8 mouse cellular contexts compared by ENCODE assay signal in genomic region chr12:59012710-59013091, GRCm38 (mm10). TPM values are rescaled to one million over a fixed set of nuclear protein-coding genes. Genes with fewer than 3 reads are reported as not detected.
DNase-seq lines count a peak whose midpoint lies in the region; ATAC-seq lines count a peak whose summit lies in the region.

No protein-coding gene starts in this region.

- peak overlapping the region; percentile 71 for H3K27ac ChIP-seq in intestine, embryonic 16.5 days (ENCODE audit: low read length)
- peak overlapping the region; percentile 60 for H3K27ac ChIP-seq in midbrain, embryonic 16.5 days (ENCODE audit: low read length)

- peak overlapping the region; percentile 88 for H3K4me3 ChIP-seq in erythroblast, embryonic 14.5 days (replicated peaks)
- peak overlapping the region; percentile 72 for H3K4me3 ChIP-seq in intestine, embryonic 16.5 days (ENCODE audit: low read length)
- H3K4me3 ChIP-seq in midbrain, embryonic 16.5 days (ENCODE audit: low read depth, low read length): peak overlapping the region; percentile 86

- peak; percentile 9 for DNase-seq in cerebellum, adult 11-12 months
- no peak for DNase-seq in cerebellum, postnatal 4 days (ENCODE audit: low spot score in 2 of 2)
- DNase-seq in CD4-positive helper T cell, adult 2 months (ENCODE audit: low read depth, low spot score): peak; percentile 52
- no peak for DNase-seq in spleen, adult 18-20 months
- no peak for DNase-seq in urinary bladder, postnatal 4 days (ENCODE audit: low spot score in 2 of 2)

- H3K9me3 ChIP-seq in erythroblast, embryonic 14.5 days (ENCODE audit: control insufficient read depth, low read length): no peaks in the 10 kb centered on the region
- H3K9me3 ChIP-seq in intestine, embryonic 16.5 days (ENCODE audit: control insufficient read depth, low read length): no peaks in the 10 kb centered on the region
- no peaks in the 10 kb centered on the region for H3K9me3 ChIP-seq in midbrain, embryonic 16.5 days (replicated peaks; ENCODE audit: control insufficient read depth, low read length, poor library complexity, severe bottlenecking)

- H3K4me2 ChIP-seq in intestine, embryonic 16.5 days (ENCODE audit: low read depth, low read length): peak overlapping the region; percentile 69
- H3K4me2 ChIP-seq in midbrain, embryonic 16.5 days (ENCODE audit: low read length): peak overlapping the region; percentile 87

- 2% methylated on average over 7 of the region's 7 CpGs for WGBS in intestine, embryonic 16.5 days
- 2% methylated on average over 7 of the region's 7 CpGs for WGBS in midbrain, embryonic 16.5 days

- H3K9ac ChIP-seq in intestine, embryonic 16.5 days (ENCODE audit: low read depth, low read length): peak overlapping the region; percentile 89
- peak overlapping the region; percentile 53; the same call in 1 of the 2 replicates for H3K9ac ChIP-seq in midbrain, embryonic 16.5 days (ENCODE audit: low read depth, low read length)

- no peak for ATAC-seq in intestine, embryonic 16.5 days
- ATAC-seq in midbrain, embryonic 16.5 days: no peak

- no peaks in the 10 kb centered on the region for H3K27me3 ChIP-seq in erythroblast, embryonic 14.5 days (ENCODE audit: control insufficient read depth)
- H3K27me3 ChIP-seq in intestine, embryonic 16.5 days (replicated peaks; ENCODE audit: control insufficient read depth, insufficient read depth, low read length): no peaks in the 10 kb centered on the region
- H3K27me3 ChIP-seq in midbrain, embryonic 16.5 days (ENCODE audit: control insufficient read depth, insufficient read depth, low read depth, low read length): no peaks in the 10 kb centered on the region

- H3K36me3 ChIP-seq in erythroblast, embryonic 14.5 days (ENCODE audit: control insufficient read depth): peaks cover 38% of the 10 kb centered on the region
- H3K36me3 ChIP-seq in intestine, embryonic 16.5 days (ENCODE audit: control insufficient read depth, insufficient read depth, low read length): no peaks in the 10 kb centered on the region
- H3K36me3 ChIP-seq in midbrain, embryonic 16.5 days (ENCODE audit: control insufficient read depth, insufficient read depth, low read length): no peaks in the 10 kb centered on the region

- peaks cover 46% of the 10 kb centered on the region for H3K4me1 ChIP-seq in erythroblast, embryonic 14.5 days (ENCODE audit: control insufficient read depth)
- peaks cover 12% of the 10 kb centered on the region for H3K4me1 ChIP-seq in intestine, embryonic 16.5 days (ENCODE audit: control insufficient read depth, insufficient read depth, low read length)
- H3K4me1 ChIP-seq in midbrain, embryonic 16.5 days (ENCODE audit: control insufficient read depth, insufficient read depth, low read length): peaks cover 23% of the 10 kb centered on the region

RNA-seq across cellular contexts. Expression of gene Gemin2, which starts 0.5 kb away (rescaled TPM):
- 0.40 and 0.54 TPM in 2 replicates for polyA plus RNA-seq in erythroblast, embryonic 14.5 days (2012)
- polyA plus RNA-seq in intestine, embryonic 16.5 days (2015; fragmentation: Nextera tagmentation; extraction: Ambion mirVana): 17.6 and 20.3 TPM in 2 replicates
- 15.0 and 16.6 TPM in 2 replicates for polyA plus RNA-seq in midbrain, embryonic 16.5 days (2015; fragmentation: Nextera tagmentation; extraction: Ambion mirVana)

RNA-seq across cellular contexts. Expression of gene Sec23a, which starts 0.9 kb away (rescaled TPM):
- 0.37 and 0.60 TPM in 2 replicates for polyA plus RNA-seq in erythroblast, embryonic 14.5 days (2012)
- 90.5 and 110 TPM in 2 replicates for polyA plus RNA-seq in intestine, embryonic 16.5 days (2015; fragmentation: Nextera tagmentation; extraction: Ambion mirVana)
- 119 and 120 TPM in 2 replicates for polyA plus RNA-seq in midbrain, embryonic 16.5 days (2015; fragmentation: Nextera tagmentation; extraction: Ambion mirVana)

RNA-seq across cellular contexts. Expression of gene Trappc6b, which starts 48.6 kb away (rescaled TPM):
- polyA plus RNA-seq in erythroblast, embryonic 14.5 days (2012): 9.5 and 10.4 TPM in 2 replicates
- 77.0 and 85.9 TPM in 2 replicates for polyA plus RNA-seq in intestine, embryonic 16.5 days (2015; fragmentation: Nextera tagmentation; extraction: Ambion mirVana)
- polyA plus RNA-seq in midbrain, embryonic 16.5 days (2015; fragmentation: Nextera tagmentation; extraction: Ambion mirVana): 182 and 184 TPM in 2 replicates

RNA-seq across cellular contexts. Expression of gene Pnn, which starts 54.0 kb away (rescaled TPM):
- 5.0 and 5.9 TPM in 2 replicates for polyA plus RNA-seq in erythroblast, embryonic 14.5 days (2012)
- 60.5 and 66.7 TPM in 2 replicates for polyA plus RNA-seq in intestine, embryonic 16.5 days (2015; fragmentation: Nextera tagmentation; extraction: Ambion mirVana)
- 85.6 and 90.5 TPM in 2 replicates for polyA plus RNA-seq in midbrain, embryonic 16.5 days (2015; fragmentation: Nextera tagmentation; extraction: Ambion mirVana)

Comparison
In these comparisons a context has a peak if more than half of its experiments do, and no peak if none do; other contexts are left out.
1. DNase-seq: peak in cerebellum, adult 11-12 months (single experiment) and CD4-positive helper T cell, adult 2 months (single experiment); none in cerebellum, postnatal 4 days (0 of 2), spleen, adult 18-20 months (0 of 2) and urinary bladder, postnatal 4 days (0 of 2).
2. RNA of gene Gemin2, which starts 0.5 kb away (polyA plus RNA-seq): 17.6 to 20.3 TPM in intestine, embryonic 16.5 days and 15.0 to 16.6 TPM in midbrain, embryonic 16.5 days; 0.40 to 0.54 TPM in erythroblast, embryonic 14.5 days; every median in the first group is over 10 times any median in the second.
3. RNA of gene Sec23a, which starts 0.9 kb away (polyA plus RNA-seq): 119 to 120 TPM in midbrain, embryonic 16.5 days and 90.5 to 110 TPM in intestine, embryonic 16.5 days; 0.37 to 0.60 TPM in erythroblast, embryonic 14.5 days; every median in the first group is over 10 times any median in the second.
4. Peak in every context shown above with its lines, with median percentiles within 50 percentile points of each other: H3K4me3 ChIP-seq.